Mouse (Mus musculus) kidney, adult 2 months (tissue): ENCODE results near the gene Rps15. TPM values are rescaled to one million over a fixed set of nuclear protein-coding genes. Genes with fewer than 3 reads are reported as not detected.

ENCODE experiments used
- DNase-seq: peaks from one replicate; pipeline ENCODE4 v3.0.0; 2021
- H3K27ac ChIP-seq: fragments of 200-500 bp; 2 replicates; pipeline ENCODE4 v1.5.1; 2012; ENCODE audit warnings: low read depth, low read length, control low read depth, inconsistent platforms; ENCODE audit not compliant: insufficient read depth
- H3K27me3 ChIP-seq: fragments of 200-500 bp; replicated peaks from 2 replicates; pipeline ENCODE4 v1.6.1; 2012; ENCODE audit warnings: mild to moderate bottlenecking, moderate library complexity, low read length, inconsistent platforms; ENCODE audit not compliant: control insufficient read depth, insufficient read depth
- H3K36me3 ChIP-seq: fragments of 200-500 bp; 2 replicates; pipeline ENCODE4 v1.6.1; 2012; ENCODE audit warnings: mild to moderate bottlenecking, moderate library complexity, low read length, inconsistent platforms; ENCODE audit not compliant: control insufficient read depth, insufficient read depth
- H3K4me1 ChIP-seq: fragments of 200-500 bp; 2 replicates; pipeline ENCODE4 v1.6.1; 2011; ENCODE audit warnings: low read length; ENCODE audit not compliant: control insufficient read depth, insufficient read depth
- H3K4me3 ChIP-seq: fragments of 200-500 bp; 2 replicates; pipeline ENCODE4 v1.5.1; 2011; ENCODE audit warnings: mild to moderate bottlenecking, low read depth, low read length, control low read depth; ENCODE audit not compliant: insufficient read depth
- CTCF ChIP-seq: fragments of 200-500 bp; conservative IDR thresholded peaks from 2 replicates; pipeline ENCODE4 v1.5.1; 2011; ENCODE audit warnings: low read depth, mild to moderate bottlenecking, control low read depth, low read length, moderate library complexity, mixed read lengths; ENCODE audit not compliant: insufficient read depth, insufficient read length
- POLR2A ChIP-seq: fragments of 200-500 bp; IDR thresholded peaks from one replicate; pipeline ENCODE4 v1.6.1; 2011; ENCODE audit warnings: low read depth, low read length, control low read depth
- WGBS: fragments of 180-500 bp; shearing (Covaris S2); methylation state at CpG from one replicate; pipeline ENCODE4 v1.1.7; 2018; 5-methylcytosine and 5-hydroxymethylcytosine counted together
- polyA plus RNA-seq: library from polyadenylated mRNA; depleted of rRNA; stranded (reverse); fragments of >200 nt; gene quantifications from 2 replicates; pipeline ENCODE4 v1.2.3, GENCODE M21; 2012

Rps15 gene
- polyA plus RNA-seq, 1 experiment = 1,777 TPM

DNA sequence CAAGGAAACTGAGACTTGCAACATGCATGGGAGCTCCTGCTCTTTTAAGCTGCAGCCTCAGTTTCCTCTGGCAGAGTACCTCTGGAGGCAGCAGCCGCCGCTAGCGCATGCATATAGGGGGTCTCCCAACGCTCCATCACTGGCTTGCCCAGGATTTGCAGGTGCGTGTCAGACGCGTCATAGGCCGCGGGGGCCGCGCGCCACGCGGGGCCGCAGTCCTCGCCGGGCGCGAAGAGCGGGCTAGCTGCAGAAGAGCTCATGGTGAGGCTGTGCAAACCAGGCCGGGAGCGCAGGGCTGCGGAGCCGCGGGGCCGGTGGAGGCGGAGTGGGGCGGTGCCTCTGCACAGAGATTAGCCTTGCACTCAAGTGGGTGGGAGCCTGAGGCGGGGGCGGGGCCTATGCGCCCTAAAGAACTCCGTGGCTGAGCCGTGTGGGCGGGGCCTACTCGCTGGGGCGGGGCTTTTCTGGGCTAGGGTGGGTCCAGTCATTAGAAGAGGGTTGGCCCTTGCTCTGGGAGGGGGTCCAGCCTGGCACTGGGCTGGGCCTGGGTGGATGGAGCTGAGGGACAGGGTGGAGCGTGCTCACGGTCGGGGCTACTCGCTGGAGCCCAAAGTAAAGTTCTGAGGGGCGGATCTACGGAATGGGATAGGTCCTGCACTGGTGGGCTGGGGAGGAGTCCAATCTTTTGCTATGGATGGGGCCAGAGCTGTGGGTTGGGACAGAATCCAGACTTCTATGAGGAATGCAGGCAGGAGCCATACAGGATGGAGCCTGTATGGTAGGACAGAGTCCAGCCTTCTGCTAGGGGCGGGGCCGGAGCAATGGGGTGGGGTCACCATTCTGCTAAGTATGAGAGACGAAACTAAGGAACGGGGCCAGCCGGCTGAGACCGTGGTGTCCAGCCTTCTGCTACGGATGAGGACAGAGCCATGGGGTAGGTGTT lies 31.3 kb upstream of the Rps15 start, which contains the start of the genes Gamt and Dazap1:
TSS of gene Gamt (minus strand) at position 371 of the 943 bp plus-strand sequence.
TSS of gene Dazap1 (plus strand) at position 845 of the 943 bp plus-strand sequence.
- Histone ChIP-seq H3K4me3 (peak within 1 kb of the TSS; percentile 60), H3K36me3 (no peaks in the 10 kb centered on the region), H3K27ac (peak within 1 kb of the TSS; percentile 94), H3K4me1 (peaks cover 11% of the 10 kb centered on the region; the same call in 1 of the 2 replicates), H3K27me3 (no peaks in the 10 kb centered on the region)
- peak; percentile 99 for DNase-seq
- TF ChIP-seq POLR2A = peak; percentile 27
- TF ChIP-seq CTCF = no peak
- under 1% methylated on average over 49 of the region's 49 CpGs for WGBS

DNA sequence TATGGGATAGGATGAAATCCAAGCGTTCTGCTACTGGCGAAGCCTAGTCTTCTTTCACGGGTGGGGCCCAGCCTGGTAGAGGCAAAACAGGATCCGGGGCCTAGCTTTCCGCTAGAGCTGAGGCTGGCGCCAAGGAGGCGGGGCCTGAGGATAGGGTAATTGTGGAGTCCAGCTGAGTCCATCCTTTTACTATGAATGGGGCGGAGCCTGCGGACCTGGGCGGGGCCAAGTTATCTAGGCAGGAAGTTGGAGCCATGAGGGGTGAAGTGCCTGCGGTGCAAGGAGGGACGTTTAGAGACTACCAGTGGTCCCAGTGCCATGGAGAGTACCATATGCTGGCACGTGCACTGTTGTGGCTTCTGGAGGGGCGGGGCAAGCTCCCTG lies 30.7 kb upstream of the Rps15 start:
- H3K4me3 ChIP-seq = peak overlapping the region; percentile 60
- H3K36me3 ChIP-seq = no peaks in the 10 kb centered on the region
- peak overlapping the region; percentile 94 for H3K27ac ChIP-seq
- TF ChIP-seq CTCF (no peak), POLR2A (no peak)
- H3K27me3 ChIP-seq = no peaks in the 10 kb centered on the region
- peak; percentile 100 for DNase-seq
- peaks cover 11% of the 10 kb centered on the region; the same call in 1 of the 2 replicates for H3K4me1 ChIP-seq
- under 1% methylated on average over 14 of the region's 14 CpGs for WGBS

DNA sequence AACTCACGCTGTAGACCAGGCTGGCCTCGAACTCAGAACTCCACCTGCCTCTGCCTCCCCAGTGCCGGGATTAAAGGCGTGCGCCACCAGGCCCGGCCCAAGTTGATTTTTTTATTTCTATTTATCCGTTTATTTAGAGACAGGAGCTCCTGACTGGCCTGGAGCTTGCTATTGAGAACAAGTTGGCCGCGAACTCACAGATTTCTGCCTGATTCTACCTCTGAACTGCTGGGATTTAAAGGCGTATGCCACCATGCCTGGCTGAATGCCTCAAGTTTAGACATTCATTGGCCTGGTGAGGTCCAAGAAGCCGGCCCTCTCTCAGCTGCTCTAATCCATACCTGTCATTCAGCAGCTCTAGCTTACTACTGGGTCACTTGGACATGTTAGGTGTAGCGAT lies 30.1 kb upstream of the Rps15 start:
- H3K27me3 ChIP-seq = no peaks in the 10 kb centered on the region
- no peak overlapping the region for H3K27ac ChIP-seq
- no peak for TF ChIP-seq POLR2A
- TF ChIP-seq CTCF = no peak
- peaks cover 11% of the 10 kb centered on the region; the same call in 1 of the 2 replicates for H3K4me1 ChIP-seq
- H3K36me3 ChIP-seq = no peaks in the 10 kb centered on the region
- 63% methylated on average over 12 of the region's 12 CpGs for WGBS
- no peak for DNase-seq
- no peak overlapping the region for H3K4me3 ChIP-seq

DNA sequence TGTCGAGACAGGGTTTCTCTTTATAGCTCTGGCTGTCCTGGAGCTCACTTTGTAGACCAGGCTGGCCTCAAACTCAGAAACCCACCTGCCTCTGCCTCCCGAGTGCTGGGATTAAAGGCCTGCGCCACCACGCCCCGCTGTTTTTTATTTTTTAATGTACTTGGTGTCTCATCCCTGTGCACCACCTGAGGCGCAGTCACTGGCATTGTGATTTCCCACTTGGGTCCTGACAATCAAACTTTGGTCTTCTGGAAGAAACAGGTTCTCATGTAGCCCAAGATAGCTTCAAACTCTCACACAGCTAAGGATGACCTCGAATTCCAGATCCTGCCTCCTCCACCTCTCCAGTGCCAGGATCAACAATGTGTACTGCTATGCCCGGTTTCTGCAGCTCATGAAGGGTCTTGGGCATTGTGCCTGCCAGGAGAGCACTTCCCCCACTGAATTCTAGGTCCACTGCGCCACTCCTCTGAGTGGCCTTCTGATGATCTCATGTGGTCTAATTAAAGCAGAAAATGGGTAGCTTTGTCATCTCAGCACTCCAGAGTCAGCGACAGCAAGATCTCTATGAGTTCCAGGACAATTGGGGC lies 29.4 kb upstream of the Rps15 start:
- Histone ChIP-seq H3K4me1 (peaks cover 15% of the 10 kb centered on the region; the same call in 1 of the 2 replicates), H3K27ac (no peak overlapping the region), H3K36me3 (no peaks in the 10 kb centered on the region), H3K27me3 (no peaks in the 10 kb centered on the region), H3K4me3 (no peak overlapping the region)
- no peak for DNase-seq
- TF ChIP-seq CTCF (no peak), POLR2A (no peak)
- WGBS = 92% methylated on average over 10 of the region's 10 CpGs

DNA sequence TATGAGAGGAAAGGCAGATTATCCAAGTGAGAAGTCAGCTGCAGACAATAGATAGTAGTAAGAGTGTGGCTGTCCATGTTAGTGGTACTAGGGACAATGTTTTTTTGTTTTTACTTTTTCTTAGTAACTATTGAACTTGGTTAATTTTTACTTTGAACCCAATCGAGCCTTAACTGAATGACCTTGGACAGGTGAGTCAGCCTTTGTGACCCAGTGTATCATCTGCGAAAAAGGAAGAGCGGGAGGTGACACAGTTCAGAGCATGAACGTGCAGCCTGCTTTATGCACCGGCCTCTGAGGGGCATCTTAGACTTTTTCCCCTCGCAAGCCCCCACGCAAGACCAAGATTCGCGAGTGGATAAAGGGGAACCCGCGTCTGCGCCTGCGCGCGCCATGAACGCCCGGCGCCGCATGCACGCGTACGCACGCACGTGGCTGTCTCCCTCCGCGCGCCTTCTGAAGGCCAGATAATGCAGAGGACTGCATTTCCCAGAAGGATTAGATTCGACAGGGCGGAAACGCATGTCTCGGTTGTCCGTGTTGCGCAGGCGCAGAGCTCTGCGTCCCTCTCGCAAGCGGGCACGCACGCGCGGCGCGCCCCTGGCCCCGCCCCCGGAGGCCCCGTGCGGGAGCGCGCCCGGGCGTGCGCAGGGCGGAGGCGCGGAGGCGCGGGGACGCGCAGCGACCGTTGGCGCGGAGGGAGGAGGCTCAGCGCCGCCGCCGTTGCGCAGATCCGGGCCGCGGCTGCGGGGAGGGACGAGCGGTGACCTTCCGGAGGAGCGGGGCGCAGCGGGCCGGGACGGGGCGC lies 27.7 kb upstream of the Rps15 start:
- H3K27me3 ChIP-seq = no peaks in the 10 kb centered on the region
- H3K4me3 ChIP-seq = peak overlapping the region; percentile 70
- H3K27ac ChIP-seq = peak overlapping the region; percentile 93
- DNase-seq = peak; percentile 100
- no peak for TF ChIP-seq POLR2A
- no peak for TF ChIP-seq CTCF
- no peaks in the 10 kb centered on the region for H3K36me3 ChIP-seq
- peaks cover 13% of the 10 kb centered on the region; the same call in 1 of the 2 replicates for H3K4me1 ChIP-seq
- under 1% methylated on average over 81 of the region's 81 CpGs for WGBS

DNA sequence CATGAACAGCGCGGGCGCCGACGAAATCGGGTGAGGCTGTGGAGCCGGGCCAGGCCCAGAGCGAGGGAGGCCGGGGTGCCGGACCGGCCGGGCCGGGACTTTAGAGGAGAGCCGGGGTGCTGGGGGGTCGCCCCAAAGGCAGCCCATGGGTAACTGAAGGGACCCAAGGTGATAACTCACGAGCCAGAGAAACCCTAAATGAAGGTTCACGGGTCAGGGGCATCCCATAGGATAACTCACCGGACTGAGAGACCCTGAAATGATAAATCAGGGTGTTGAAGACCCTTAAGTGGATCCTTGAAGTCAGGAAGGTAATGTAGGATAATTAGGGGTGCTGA lies 27.1 kb upstream of the Rps15 start:
- TF ChIP-seq POLR2A (no peak), CTCF (no peak)
- DNase-seq = no peak
- Histone ChIP-seq H3K4me1 (peaks cover 14% of the 10 kb centered on the region; the same call in 1 of the 2 replicates), H3K27ac (peak overlapping the region; percentile 84), H3K27me3 (no peaks in the 10 kb centered on the region), H3K4me3 (peak overlapping the region; percentile 70), H3K36me3 (no peaks in the 10 kb centered on the region)
- WGBS = under 1% methylated on average over 18 of the region's 18 CpGs

DNA sequence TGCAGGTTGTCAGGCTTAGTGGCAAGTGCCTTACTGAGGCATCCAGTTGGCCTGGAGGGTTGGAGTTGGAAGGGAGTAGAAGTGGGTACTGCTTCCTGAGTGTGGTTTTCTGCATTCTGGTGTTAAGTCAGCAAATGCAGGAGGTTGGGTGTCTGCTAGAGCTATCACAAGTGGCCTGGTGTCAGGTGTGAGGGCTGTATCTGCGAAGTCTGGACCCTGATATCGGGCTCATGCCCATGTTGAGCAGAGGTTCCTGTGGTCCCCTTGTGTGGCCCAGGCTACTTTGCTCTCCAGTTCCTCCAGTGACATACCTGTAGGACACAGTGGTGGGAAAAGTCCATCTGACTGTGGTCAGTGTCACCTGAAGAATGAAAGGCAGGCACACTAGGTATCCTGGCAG lies 22.2 kb upstream of the Rps15 start:
- Histone ChIP-seq H3K27me3 (no peaks in the 10 kb centered on the region), H3K36me3 (0 out of 2 replicates have a peak, but pooled peaks cover 1% of the 10 kb centered on the region), H3K27ac (no peak overlapping the region), H3K4me3 (no peak overlapping the region), H3K4me1 (peaks cover 21% of the 10 kb centered on the region)
- no peak for TF ChIP-seq POLR2A
- no peak for TF ChIP-seq CTCF
- DNase-seq = no peak
- WGBS = 81% methylated on average over 2 of the region's 2 CpGs
